In genomic region chr17:35031880-35032279, GRCm38 (mm10) we compare ENCODE assay signal across 14 mouse cellular contexts. TPM values are rescaled to one million over a fixed set of nuclear protein-coding genes. Genes with fewer than 3 reads are reported as not detected.
"Had no signal": no experiment of that assay in that cellular context is flagged by ENCODE, and none has a peak within 500 bp of the region (broad histone marks: within the 10 kb centered on the region; RNA-seq: fewer than 3 reads in every experiment).

No protein-coding gene starts in this region.

- H3K9me3 ChIP-seq: limb, embryonic 10.5 days; liver, embryonic 13.5 days; midbrain, embryonic 13.5 days had no signal

- H3K9ac ChIP-seq: liver, embryonic 13.5 days; midbrain, embryonic 13.5 days had no signal

- DNase-seq: kidney, adult 11 months; kidney, adult 9 months; liver, embryonic 13.5 days; lung, adult 2 months; lung, postnatal 36 days; right cerebral cortex, adult 18-20 months; right cerebral cortex, postnatal 25 days; thymus, postnatal 4 days had no signal

- H3K27me3 ChIP-seq: liver, embryonic 13.5 days; midbrain, embryonic 13.5 days had no signal

- H3K4me3 ChIP-seq: limb, embryonic 10.5 days; liver, embryonic 13.5 days; midbrain, embryonic 13.5 days had no signal

- H3K36me3 ChIP-seq: limb, embryonic 10.5 days; liver, embryonic 13.5 days; midbrain, embryonic 13.5 days had no signal

- ATAC-seq: lung, postnatal 0 days; midbrain, embryonic 13.5 days had no signal

- H3K27ac ChIP-seq: kidney, postnatal 0 days; liver, embryonic 13.5 days; midbrain, embryonic 13.5 days had no signal

- H3K4me2 ChIP-seq: liver, embryonic 13.5 days; midbrain, embryonic 13.5 days had no signal

RNA-seq across cellular contexts. Expression of gene Sapcd1, which starts 4.1 kb away (rescaled TPM):
- total RNA-seq: left cerebral cortex, adult 18-20 months; midbrain, postnatal 0 days had no signal
